Comparison of ENCODE assay signal across 24 mouse cellular contexts in the genomic region with DNA sequence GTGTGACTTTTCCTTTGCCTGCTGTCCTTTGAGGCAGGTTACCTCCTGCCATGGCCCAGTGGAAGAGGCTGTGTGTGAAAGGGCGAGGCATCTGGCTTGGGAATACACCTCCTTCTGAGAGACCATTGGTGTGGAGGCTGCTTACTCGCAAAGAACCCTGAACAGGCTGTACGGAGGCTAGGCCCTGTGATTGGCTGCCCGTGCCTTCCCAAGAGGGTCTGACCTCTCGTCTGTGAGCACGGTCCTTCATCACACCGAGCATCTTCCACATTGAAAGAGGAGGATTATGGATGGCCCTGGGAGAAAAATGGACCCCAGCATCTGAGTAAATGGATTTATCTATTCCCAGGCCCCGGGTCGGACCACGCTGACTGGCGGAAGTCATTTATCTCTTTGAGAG.
A peak's percentile ranks its signal among the peaks of the same experiment; 100 is the strongest.
DNase-seq lines count a peak whose midpoint lies in the region; ATAC-seq and TF ChIP-seq lines count a peak whose summit lies in the region.
"Had no signal": no experiment of that assay in that cellular context is flagged by ENCODE, and none has a peak within 500 bp of the region (broad histone marks: within the 10 kb centered on the region; RNA-seq: fewer than 3 reads in every experiment).

No protein-coding gene starts in this region.

- no peak for TF ChIP-seq CTCF in hindbrain, postnatal 0 days (IDR thresholded peaks at IDR 0.05; ENCODE audit: low read depth)

- H3K4me1 ChIP-seq in hindbrain, embryonic 12.5 days: peaks cover 19% of the 10 kb centered on the region
- 0 out of 2 replicates have a peak, but pooled peaks cover 5% of the 10 kb centered on the region for H3K4me1 ChIP-seq in hindbrain, postnatal 0 days (ENCODE audit: insufficient read depth, low read length)
- H3K4me1 ChIP-seq in neural tube, embryonic 13.5 days (replicated peaks): peaks cover 46% of the 10 kb centered on the region
- peaks cover 32% of the 10 kb centered on the region for H3K4me1 ChIP-seq in neural tube, embryonic 15.5 days
- peaks cover 20% of the 10 kb centered on the region for H3K4me1 ChIP-seq in hindbrain, embryonic 14.5 days (replicated peaks; ENCODE audit: control insufficient read depth, insufficient read depth, low read length)
- H3K4me1 ChIP-seq: embryonic facial prominence, embryonic 12.5 days; embryonic facial prominence, embryonic 15.5 days; heart, embryonic 12.5 days; heart, embryonic 15.5 days had no signal

- peak overlapping the region; percentile 75 for H3K27ac ChIP-seq in hindbrain, embryonic 12.5 days
- H3K27ac ChIP-seq in hindbrain, postnatal 0 days: no peak overlapping the region
- peak overlapping the region; percentile 79 for H3K27ac ChIP-seq in neural tube, embryonic 13.5 days (replicated peaks)
- no peak overlapping the region for H3K27ac ChIP-seq in neural tube, embryonic 15.5 days (replicated peaks)
- peak overlapping the region; percentile 47 for H3K27ac ChIP-seq in hindbrain, embryonic 14.5 days
- H3K27ac ChIP-seq: embryonic facial prominence, embryonic 12.5 days; embryonic facial prominence, embryonic 15.5 days; gastrocnemius, adult 2 months; heart, embryonic 15.5 days had no signal

- intact Hi-C loops in left cerebral cortex, postnatal 14 days (cut with DNase I): no loop called here

- 0 out of 2 replicates have a peak, but pooled peaks have one; percentile 12 for ATAC-seq in hindbrain, embryonic 12.5 days (ENCODE audit: low FRiP score)
- ATAC-seq in hindbrain, postnatal 0 days: no peak
- no peak for ATAC-seq in neural tube, embryonic 13.5 days (ENCODE audit: low read depth)
- no peak for ATAC-seq in neural tube, embryonic 15.5 days (ENCODE audit: low FRiP score)
- ATAC-seq in hindbrain, embryonic 14.5 days (ENCODE audit: low FRiP score): no peak
- ATAC-seq: CD4-positive, CD25-positive, alpha-beta regulatory T cell, adult 4 months; forebrain, embryonic 14.5 days; forebrain, postnatal 0 days had no signal

- H3K4me2 ChIP-seq in hindbrain, embryonic 12.5 days (replicated peaks): no peak overlapping the region
- no peak overlapping the region for H3K4me2 ChIP-seq in hindbrain, postnatal 0 days (ENCODE audit: low read depth, low read length)
- H3K4me2 ChIP-seq in neural tube, embryonic 13.5 days: no peak overlapping the region
- no peak overlapping the region for H3K4me2 ChIP-seq in neural tube, embryonic 15.5 days
- H3K4me2 ChIP-seq in hindbrain, embryonic 14.5 days (replicated peaks): no peak overlapping the region
- H3K4me2 ChIP-seq: embryonic facial prominence, embryonic 12.5 days; embryonic facial prominence, embryonic 15.5 days; heart, embryonic 12.5 days; heart, embryonic 15.5 days had no signal

- 74% methylated on average over 11 of the region's 11 CpGs for WGBS in hindbrain, embryonic 12.5 days
- WGBS in hindbrain, postnatal 0 days: 82% methylated on average over 11 of the region's 11 CpGs
- 68% methylated on average over 11 of the region's 11 CpGs for WGBS in neural tube, embryonic 13.5 days
- 67% methylated on average over 11 of the region's 11 CpGs for WGBS in neural tube, embryonic 15.5 days
- WGBS in hindbrain, embryonic 14.5 days: 67% methylated on average over 11 of the region's 11 CpGs

- no peaks in the 10 kb centered on the region for H3K9me3 ChIP-seq in hindbrain, embryonic 12.5 days (replicated peaks)
- H3K9me3 ChIP-seq in hindbrain, postnatal 0 days (ENCODE audit: low read length): no peaks in the 10 kb centered on the region
- H3K9me3 ChIP-seq in neural tube, embryonic 13.5 days: no peaks in the 10 kb centered on the region
- no peaks in the 10 kb centered on the region for H3K9me3 ChIP-seq in neural tube, embryonic 15.5 days (replicated peaks)
- no peaks in the 10 kb centered on the region for H3K9me3 ChIP-seq in hindbrain, embryonic 14.5 days (ENCODE audit: control insufficient read depth, low read length)
- H3K9me3 ChIP-seq: embryonic facial prominence, embryonic 12.5 days; embryonic facial prominence, embryonic 15.5 days; heart, embryonic 15.5 days had no signal

- no peak for DNase-seq in hindbrain, postnatal 0 days (ENCODE audit: low spot score)
- DNase-seq in hindbrain, embryonic 14.5 days (ENCODE audit: low spot score): no peak
- DNase-seq in left cerebral cortex, postnatal 14 days (ENCODE audit: low spot score in 2 of 2): no peak
- DNase-seq: adrenal gland, adult 2 months; adrenal gland, postnatal 14 days; cerebellum, adult 11 months; cerebellum, adult 2 months; cerebellum, adult 9-11 months; cerebellum, postnatal 25 days; forebrain, postnatal 0 days; gastrocnemius, adult 2 months; gastrocnemius, postnatal 14 days; heart, adult 18-20 months; heart, postnatal 10 days; heart, postnatal 4 days had no signal

- H3K9ac ChIP-seq in hindbrain, embryonic 12.5 days: no peak overlapping the region
- no peak overlapping the region for H3K9ac ChIP-seq in hindbrain, postnatal 0 days (replicated peaks; ENCODE audit: low read length)
- no peak overlapping the region for H3K9ac ChIP-seq in neural tube, embryonic 13.5 days
- no peak overlapping the region for H3K9ac ChIP-seq in neural tube, embryonic 15.5 days (replicated peaks)
- no peak overlapping the region for H3K9ac ChIP-seq in hindbrain, embryonic 14.5 days
- H3K9ac ChIP-seq: embryonic facial prominence, embryonic 12.5 days; embryonic facial prominence, embryonic 15.5 days; forebrain, postnatal 0 days; heart, embryonic 12.5 days; heart, embryonic 15.5 days had no signal

- H3K27me3 ChIP-seq in hindbrain, embryonic 12.5 days: 0 out of 2 replicates have a peak, but pooled peaks cover under 1% of the 10 kb centered on the region
- H3K27me3 ChIP-seq in hindbrain, postnatal 0 days (ENCODE audit: insufficient read depth, low read length): no peaks in the 10 kb centered on the region
- no peaks in the 10 kb centered on the region for H3K27me3 ChIP-seq in neural tube, embryonic 13.5 days
- no peaks in the 10 kb centered on the region for H3K27me3 ChIP-seq in neural tube, embryonic 15.5 days (replicated peaks)
- H3K27me3 ChIP-seq in hindbrain, embryonic 14.5 days (ENCODE audit: control insufficient read depth, insufficient read depth, low read length): no peaks in the 10 kb centered on the region
- H3K27me3 ChIP-seq: embryonic facial prominence, embryonic 12.5 days; embryonic facial prominence, embryonic 15.5 days; heart, embryonic 12.5 days had no signal

- H3K4me3 ChIP-seq in hindbrain, embryonic 12.5 days: no peak overlapping the region
- no peak overlapping the region for H3K4me3 ChIP-seq in hindbrain, postnatal 0 days (ENCODE audit: low read length)
- no peak overlapping the region for H3K4me3 ChIP-seq in neural tube, embryonic 13.5 days
- H3K4me3 ChIP-seq in neural tube, embryonic 15.5 days (replicated peaks): no peak overlapping the region
- H3K4me3 ChIP-seq in hindbrain, embryonic 14.5 days (replicated peaks; ENCODE audit: low read length): no peak overlapping the region
- H3K4me3 ChIP-seq: embryonic facial prominence, embryonic 12.5 days; embryonic facial prominence, embryonic 15.5 days; gastrocnemius, adult 2 months; heart, embryonic 12.5 days; heart, embryonic 15.5 days had no signal

- H3K36me3 ChIP-seq in hindbrain, embryonic 12.5 days: no peaks in the 10 kb centered on the region
- H3K36me3 ChIP-seq in hindbrain, postnatal 0 days (ENCODE audit: insufficient read depth, low read length): no peaks in the 10 kb centered on the region
- H3K36me3 ChIP-seq in neural tube, embryonic 13.5 days: no peaks in the 10 kb centered on the region
- H3K36me3 ChIP-seq in neural tube, embryonic 15.5 days: no peaks in the 10 kb centered on the region
- H3K36me3 ChIP-seq in hindbrain, embryonic 14.5 days (replicated peaks; ENCODE audit: control insufficient read depth, insufficient read depth): no peaks in the 10 kb centered on the region
- H3K36me3 ChIP-seq: embryonic facial prominence, embryonic 12.5 days; embryonic facial prominence, embryonic 15.5 days; heart, embryonic 12.5 days; heart, embryonic 15.5 days had no signal

Comparison
In these comparisons a context has a peak if more than half of its experiments do, and no peak if none do; other contexts are left out.
1. H3K27ac ChIP-seq: peak in hindbrain, embryonic 12.5 days (single experiment), neural tube, embryonic 13.5 days (single experiment) and hindbrain, embryonic 14.5 days (single experiment); none in hindbrain, postnatal 0 days (single experiment) and neural tube, embryonic 15.5 days (single experiment).